Mouse (Mus musculus) E14TG2a.4 (cell line): ENCODE measurements around the gene BB287469.
"Not testable (repeated sequence)": the region's sequence is repeated elsewhere in the genome, so short reads cannot be mapped to it uniquely, and the experiment has no call there.

Experiments used
- H3K27me3 ChIP-seq: 2 replicates; pipeline ENCODE4 v1.6.1; 2014; ENCODE audit warnings: low read length, control low read depth; ENCODE audit not compliant: insufficient read depth
- H3K36me3 ChIP-seq: 2 replicates; pipeline ENCODE4 v1.6.1; 2014; ENCODE audit warnings: low read length, control low read depth; ENCODE audit not compliant: insufficient read depth
- H3K4me1 ChIP-seq: replicated peaks from 2 replicates; pipeline ENCODE4 v1.6.1; 2014; ENCODE audit warnings: low read depth, low read length, control low read depth
- H3K4me3 ChIP-seq: replicated peaks from 2 replicates; pipeline ENCODE4 v1.5.1; 2014; ENCODE audit warnings: mild to moderate bottlenecking, low read length
- H3K9me3 ChIP-seq: 2 replicates; pipeline ENCODE4 v1.6.1; 2014; ENCODE audit warnings: low read length, control low read depth

Gene BB287469

GRCm38 (mm10) chr12:87816277-87816676 is at the start of gene BB287469:
Gene BB287469, plus strand, starts transcription at chr12:87816577.
- H3K4me3 ChIP-seq, H3K9me3 ChIP-seq, H3K36me3 ChIP-seq, H3K27me3 ChIP-seq, H3K4me1 ChIP-seq: not testable (repeated sequence)

- H3K36me3 ChIP-seq, H3K4me3 ChIP-seq, H3K4me1 ChIP-seq, H3K27me3 ChIP-seq, H3K9me3 ChIP-seq: not testable (repeated sequence)
These were observed 40.7 kb upstream of the BB287469 start, which contains the start of gene Gm21319 for GRCm38 (mm10) chr12:87775655-87776054. Gene Gm21319, minus strand, starts transcription at chr12:87775755.

DNA sequence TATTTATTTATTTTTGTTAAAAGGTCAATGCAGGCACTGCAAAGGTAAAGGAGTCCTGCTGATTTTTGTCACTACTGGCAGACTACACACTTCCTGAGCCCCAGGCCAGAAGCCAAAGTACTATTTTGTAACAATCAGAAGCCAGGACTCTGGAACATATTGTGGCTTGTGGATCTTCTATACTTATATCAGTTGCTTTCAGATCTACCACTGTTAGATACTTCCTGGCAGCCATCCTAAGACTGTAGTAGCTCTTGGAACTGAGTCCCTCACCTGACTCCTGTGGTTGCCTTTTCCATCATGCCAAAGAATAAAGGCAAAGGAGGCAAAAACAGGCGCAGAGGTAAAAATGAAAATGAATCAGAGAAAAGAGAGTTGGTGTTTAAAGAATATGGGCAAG is 21.2 kb upstream of the BB287469 start, which contains the start of gene Gm21936:
Gene Gm21936 (plus strand): TSS at position 301 of the 400 bp plus-strand sequence.
- not testable (repeated sequence) for H3K27me3 ChIP-seq, H3K4me3 ChIP-seq, H3K9me3 ChIP-seq, H3K36me3 ChIP-seq, H3K4me1 ChIP-seq

GRCm38 (mm10) chr12:87797971-87798370 is 18.4 kb upstream of the BB287469 start:
- not testable (repeated sequence) for H3K9me3 ChIP-seq, H3K4me1 ChIP-seq, H3K4me3 ChIP-seq, H3K36me3 ChIP-seq, H3K27me3 ChIP-seq

DNA sequence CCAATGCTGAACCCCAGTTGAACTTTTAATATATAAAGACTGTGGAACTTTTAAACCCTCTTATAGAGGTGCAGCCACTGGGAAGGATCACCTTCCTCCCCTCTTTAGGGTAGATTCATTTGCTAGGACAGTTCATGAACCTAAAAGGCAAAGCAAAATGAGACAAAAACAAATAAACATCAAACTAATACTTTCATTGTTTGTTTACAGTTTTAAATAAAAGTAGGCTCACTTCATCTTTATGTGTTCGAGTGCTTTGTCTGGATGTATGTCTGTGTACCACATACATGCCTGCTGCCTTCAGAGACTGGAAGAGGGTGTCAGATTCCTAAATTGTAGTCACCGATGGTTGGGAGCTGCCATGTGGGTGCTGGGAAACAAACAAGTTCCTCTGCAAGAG is 25.9 kb downstream of the BB287469 start, which contains the start of gene Gm2001:
Gene Gm2001 (minus strand): TSS at position 101 of the 400 bp plus-strand sequence.
- not testable (repeated sequence) for H3K27me3 ChIP-seq, H3K36me3 ChIP-seq, H3K4me3 ChIP-seq, H3K4me1 ChIP-seq, H3K9me3 ChIP-seq

- H3K36me3 ChIP-seq, H3K27me3 ChIP-seq, H3K9me3 ChIP-seq, H3K4me3 ChIP-seq, H3K4me1 ChIP-seq: not testable (repeated sequence)
These were observed 34.3 kb downstream of the BB287469 start for GRCm38 (mm10) chr12:87850657-87851056.

GRCm38 (mm10) chr12:87856067-87856466 is 39.7 kb downstream of the BB287469 start:
- not testable (repeated sequence) for H3K9me3 ChIP-seq, H3K4me1 ChIP-seq, H3K27me3 ChIP-seq, H3K36me3 ChIP-seq, H3K4me3 ChIP-seq

DNA sequence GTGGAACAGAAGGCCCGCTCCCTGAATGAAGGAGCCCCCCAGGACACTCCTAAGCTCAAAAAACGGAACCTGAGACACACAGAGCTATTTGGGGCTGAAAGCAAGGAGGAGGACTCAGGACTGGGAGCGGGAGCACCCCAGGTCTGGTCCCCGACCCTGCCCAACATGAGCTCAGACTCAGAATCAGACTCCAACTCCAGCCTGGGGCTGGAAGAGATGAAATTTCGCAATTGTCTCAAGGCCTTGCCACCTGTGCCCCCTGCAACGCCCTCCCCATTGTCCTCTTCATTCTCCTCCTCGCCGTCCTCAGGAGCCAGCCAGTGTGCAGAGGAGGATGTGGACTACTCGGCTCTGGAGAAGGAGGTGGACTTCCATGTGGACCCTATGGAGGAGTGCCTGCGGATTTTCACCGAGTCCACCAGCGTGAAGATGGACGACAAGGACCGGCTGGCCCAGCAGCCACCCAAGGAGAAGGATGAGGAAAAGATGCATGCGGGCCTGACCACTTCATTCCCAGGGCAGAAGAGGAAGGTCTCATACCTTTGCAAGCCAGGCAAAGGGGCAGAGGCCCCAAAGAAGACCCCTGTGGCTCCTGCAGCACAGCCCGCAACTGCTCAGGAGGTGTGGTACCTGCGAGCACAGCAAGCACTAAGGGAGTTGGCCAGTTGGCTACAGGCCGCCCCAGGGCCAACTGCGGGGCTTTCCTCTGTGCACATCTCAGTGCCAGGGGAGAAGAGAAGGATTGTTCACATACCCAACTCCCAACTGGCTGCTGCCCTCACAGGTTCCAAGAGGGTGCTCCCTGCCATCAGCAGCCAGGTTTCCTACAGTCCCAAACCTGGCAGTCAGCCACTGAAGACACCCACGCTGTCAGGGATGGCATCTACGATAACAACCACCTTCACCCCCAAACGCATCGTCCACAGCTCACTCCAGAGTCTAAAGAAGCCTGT is 45.6 kb downstream of the BB287469 start:
- not testable (repeated sequence) for H3K36me3 ChIP-seq, H3K4me3 ChIP-seq, H3K4me1 ChIP-seq, H3K27me3 ChIP-seq
- peaks cover 21% of the 10 kb centered on the region for H3K9me3 ChIP-seq

GRCm38 (mm10) chr12:87863638-87864037 is 47.3 kb downstream of the BB287469 start:
- H3K4me1 ChIP-seq, H3K4me3 ChIP-seq, H3K36me3 ChIP-seq, H3K27me3 ChIP-seq: not testable (repeated sequence)
- peaks cover 21% of the 10 kb centered on the region for H3K9me3 ChIP-seq

GRCm38 (mm10) chr12:87864048-87864447 is 47.7 kb downstream of the BB287469 start:
- H3K27me3 ChIP-seq, H3K4me1 ChIP-seq, H3K36me3 ChIP-seq, H3K4me3 ChIP-seq: not testable (repeated sequence)
- H3K9me3 ChIP-seq = peaks cover 21% of the 10 kb centered on the region
